Mouse (Mus musculus) embryonic facial prominence, embryonic 15.5 days (tissue): Measurements from ENCODE around the gene Gria1. TPM values are rescaled to one million over a fixed set of nuclear protein-coding genes. Genes with fewer than 3 reads are reported as not detected.

Experiments used
- ATAC-seq: fragments of 200-750 bp; cut with Nextera tagmentation; 2 replicates; pipeline ENCODE4 v1.8.0; 2017; ENCODE audit warnings: low read depth, moderate TSS enrichment; ENCODE audit not compliant: insufficient number of reproducible peaks, low FRiP score, low TSS enrichment
- H3K27ac ChIP-seq: fragments of 300-500 bp; sonication (generic); replicated peaks from 2 replicates; pipeline ENCODE4 v1.5.1; 2015; ENCODE audit warnings: mild to moderate bottlenecking, inconsistent platforms
- H3K27me3 ChIP-seq: fragments of 300-500 bp; sonication (generic); 2 replicates; pipeline ENCODE4 v1.6.1; 2015; ENCODE audit warnings: inconsistent platforms
- H3K36me3 ChIP-seq: fragments of 300-500 bp; sonication (generic); 2 replicates; pipeline ENCODE4 v1.6.1; 2015; ENCODE audit warnings: mild to moderate bottlenecking, inconsistent platforms
- H3K4me1 ChIP-seq: fragments of 300-500 bp; sonication (generic); 2 replicates; pipeline ENCODE4 v1.6.1; 2015; ENCODE audit warnings: inconsistent platforms
- H3K4me2 ChIP-seq: fragments of 300-500 bp; sonication (generic); replicated peaks from 2 replicates; pipeline ENCODE4 v1.6.1; 2015; ENCODE audit warnings: mild to moderate bottlenecking, inconsistent platforms
- H3K4me3 ChIP-seq: fragments of 300-500 bp; sonication (generic); replicated peaks from 2 replicates; pipeline ENCODE4 v1.5.1; 2015; ENCODE audit warnings: mild to moderate bottlenecking, inconsistent platforms
- H3K9ac ChIP-seq: fragments of 300-500 bp; sonication (generic); 2 replicates; pipeline ENCODE4 v1.6.1; 2015; ENCODE audit warnings: inconsistent platforms
- H3K9me3 ChIP-seq: fragments of 300-500 bp; sonication (generic); replicated peaks from 2 replicates; pipeline ENCODE4 v1.6.1; 2016; ENCODE audit warnings: inconsistent platforms
- WGBS: fragments of 180-500 bp; shearing (Covaris S2); methylation state at CpG from one replicate; pipeline ENCODE4 v1.1.7; 2015; 5-methylcytosine and 5-hydroxymethylcytosine counted together
- polyA plus RNA-seq: library from polyadenylated mRNA; unstranded; fragments of >200 nt; fragmentation: Nextera tagmentation; extraction: Ambion mirVana; gene quantifications from 2 replicates; pipeline ENCODE4 v1.2.1, GENCODE M21; 2015

The Gria1 gene
- polyA plus RNA-seq, 1 experiment from 2014 or later = 1.9 TPM

DNA sequence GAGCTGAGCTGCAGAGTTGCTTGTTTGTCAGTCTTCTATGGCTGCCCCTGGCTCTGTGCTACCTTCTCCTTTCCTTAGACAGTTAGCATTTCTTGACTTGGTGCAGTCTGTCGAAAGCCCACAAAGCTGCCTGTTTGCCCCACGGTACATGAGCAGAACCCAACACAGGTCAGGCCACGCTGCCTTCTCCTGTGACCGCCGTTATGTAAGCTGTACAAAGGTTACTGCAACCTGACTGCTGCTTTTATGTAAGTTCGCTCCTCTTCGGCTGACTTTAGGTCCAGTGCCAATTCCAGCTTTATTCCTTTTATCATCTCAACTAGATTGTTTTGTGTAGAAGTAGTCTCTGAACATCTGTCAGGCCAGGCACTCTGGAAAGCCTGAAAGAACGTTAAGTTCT is 115.9 kb downstream of the Gria1 start:
- no peaks in the 10 kb centered on the region for H3K27me3 ChIP-seq
- H3K9ac ChIP-seq = no peak overlapping the region
- no peak overlapping the region for H3K4me2 ChIP-seq
- H3K9me3 ChIP-seq = no peaks in the 10 kb centered on the region
- no peaks in the 10 kb centered on the region for H3K36me3 ChIP-seq
- no peak overlapping the region for H3K4me3 ChIP-seq
- H3K4me1 ChIP-seq = no peaks in the 10 kb centered on the region
- 78% methylated on average over 8 of the region's 8 CpGs for WGBS
- no peak for ATAC-seq
- H3K27ac ChIP-seq = no peak overlapping the region

DNA sequence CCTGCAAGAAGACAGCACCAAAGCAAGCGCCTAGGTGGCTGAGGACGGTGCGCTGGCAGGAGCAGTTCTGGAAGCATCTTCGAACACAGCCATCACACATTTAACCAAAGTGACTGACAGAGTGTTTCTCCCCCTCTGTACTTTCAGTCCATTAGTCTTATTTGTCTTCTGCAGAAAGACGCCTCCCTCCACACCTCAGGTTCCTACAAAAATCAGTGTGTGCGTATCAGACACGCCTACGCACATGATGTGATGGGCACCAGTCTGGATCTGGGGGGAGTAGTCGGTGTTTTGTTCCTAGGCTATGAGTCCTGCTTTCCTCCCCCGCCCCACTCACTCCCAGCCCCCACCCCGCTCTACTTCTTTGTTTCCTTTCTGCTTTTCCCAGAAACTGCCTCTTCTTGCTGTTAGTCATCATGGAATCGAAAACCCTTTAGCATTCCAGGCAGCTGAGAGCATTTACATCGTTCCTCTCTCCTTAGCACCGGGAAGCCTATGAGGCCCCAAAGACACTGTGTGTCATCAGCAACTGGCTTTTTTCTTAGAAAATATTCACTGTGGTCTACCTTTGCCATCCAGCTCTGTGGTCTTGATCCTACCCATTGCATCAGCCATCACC is 129.1 kb downstream of the Gria1 start:
- no peak overlapping the region for H3K4me3 ChIP-seq
- H3K9me3 ChIP-seq = no peaks in the 10 kb centered on the region
- H3K4me1 ChIP-seq = no peaks in the 10 kb centered on the region
- H3K27ac ChIP-seq = no peak overlapping the region
- H3K9ac ChIP-seq = no peak overlapping the region
- no peak overlapping the region for H3K4me2 ChIP-seq
- no peaks in the 10 kb centered on the region for H3K27me3 ChIP-seq
- no peaks in the 10 kb centered on the region for H3K36me3 ChIP-seq
- no peak for ATAC-seq
- 77% methylated on average over 14 of the region's 14 CpGs for WGBS

DNA sequence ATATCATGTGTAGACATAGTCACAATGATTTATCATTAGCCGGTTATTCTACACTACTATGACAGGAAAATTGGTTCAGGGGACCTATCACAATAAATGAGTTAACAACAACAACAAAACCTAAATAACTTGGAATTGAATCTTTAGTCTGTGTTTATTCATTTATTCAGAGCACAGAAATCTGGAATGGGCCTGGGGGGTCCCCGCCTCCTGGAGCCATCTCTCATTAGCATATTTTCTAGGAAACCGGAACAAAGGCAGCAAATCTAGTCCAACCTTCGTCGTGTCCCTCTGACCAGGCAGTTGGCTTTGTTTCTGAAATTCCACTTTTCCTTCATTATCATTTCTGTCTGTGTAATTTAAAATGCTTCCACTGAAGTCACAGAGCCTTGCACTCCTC is 132.5 kb downstream of the Gria1 start:
- no peak for ATAC-seq
- Histone ChIP-seq H3K27ac (no peak overlapping the region), H3K4me2 (no peak overlapping the region), H3K9me3 (no peaks in the 10 kb centered on the region), H3K27me3 (no peaks in the 10 kb centered on the region), H3K9ac (no peak overlapping the region), H3K4me1 (no peaks in the 10 kb centered on the region), H3K4me3 (no peak overlapping the region), H3K36me3 (no peaks in the 10 kb centered on the region)
- WGBS = 56% methylated on average over 5 of the region's 5 CpGs

DNA sequence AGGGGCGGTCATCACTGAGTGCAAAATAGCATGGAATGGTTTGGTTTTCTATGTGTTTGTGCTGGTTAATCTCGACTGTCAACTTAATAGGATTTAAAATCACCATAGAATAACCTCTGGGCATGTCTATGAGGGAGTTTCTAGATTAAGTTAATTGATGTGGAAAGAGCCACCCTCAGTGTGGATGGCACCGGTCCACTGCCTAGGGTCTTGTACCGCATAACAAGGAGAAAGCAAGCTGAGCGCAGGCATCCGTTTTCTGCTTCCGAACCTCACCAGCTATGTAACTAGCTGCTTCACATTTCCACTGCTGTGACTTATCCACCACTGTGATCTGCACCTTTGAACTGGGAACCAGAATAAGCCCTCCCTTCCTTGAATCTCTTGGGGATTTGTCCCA is 134.0 kb downstream of the Gria1 start:
- no peaks in the 10 kb centered on the region for H3K27me3 ChIP-seq
- H3K4me2 ChIP-seq = no peak overlapping the region
- no peak overlapping the region for H3K4me3 ChIP-seq
- no peak overlapping the region for H3K9ac ChIP-seq
- no peaks in the 10 kb centered on the region for H3K36me3 ChIP-seq
- no peak overlapping the region for H3K27ac ChIP-seq
- no peaks in the 10 kb centered on the region for H3K9me3 ChIP-seq
- 52% methylated on average over 7 of the region's 7 CpGs for WGBS
- ATAC-seq = no peak
- no peaks in the 10 kb centered on the region for H3K4me1 ChIP-seq

DNA sequence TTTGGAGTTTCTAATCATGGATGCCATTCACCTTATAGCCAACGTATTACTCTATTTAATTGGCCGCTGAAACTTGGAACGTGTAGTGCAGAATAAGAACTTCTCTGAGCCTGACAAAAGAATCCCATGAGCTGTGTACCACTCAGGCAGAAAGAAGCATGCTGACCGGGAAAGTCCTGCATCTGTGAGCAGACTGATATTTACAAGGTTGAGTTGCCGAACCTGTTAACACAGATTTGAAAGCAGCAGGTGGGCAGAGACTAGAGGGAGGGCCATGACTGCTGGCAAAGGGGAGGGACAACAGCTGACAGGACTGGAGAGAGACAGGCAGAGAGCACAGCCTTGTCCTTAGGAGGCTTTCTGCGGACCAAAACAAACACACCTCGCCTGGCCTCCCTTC is 134.5 kb downstream of the Gria1 start:
- Histone ChIP-seq H3K4me3 (no peak overlapping the region), H3K4me1 (no peaks in the 10 kb centered on the region), H3K9ac (no peak overlapping the region), H3K9me3 (no peaks in the 10 kb centered on the region), H3K36me3 (no peaks in the 10 kb centered on the region), H3K27me3 (no peaks in the 10 kb centered on the region), H3K27ac (no peak overlapping the region), H3K4me2 (no peak overlapping the region)
- no peak for ATAC-seq
- 52% methylated on average over 7 of the region's 7 CpGs for WGBS

DNA sequence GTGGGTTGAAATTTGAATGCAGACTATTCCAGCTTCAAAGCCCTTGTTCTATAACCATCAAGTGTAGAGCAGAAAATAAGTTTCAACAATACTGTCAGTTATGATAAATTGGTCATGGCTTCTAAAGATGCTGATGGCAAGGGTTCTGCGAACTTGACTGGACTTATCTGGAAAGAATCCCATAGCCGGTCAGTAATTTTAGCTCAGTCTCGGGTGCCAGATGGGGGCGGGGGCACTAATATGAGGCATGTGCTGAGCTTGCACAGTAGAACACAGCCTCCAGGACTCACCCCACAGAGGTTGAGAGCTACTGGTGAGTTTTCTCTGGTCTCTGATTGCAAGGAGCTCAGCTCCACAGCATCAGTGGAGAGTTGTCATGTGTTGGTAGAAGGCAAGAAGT is 140.5 kb downstream of the Gria1 start:
- H3K4me3 ChIP-seq = no peak overlapping the region
- WGBS = 47% methylated on average over 4 of the region's 4 CpGs
- no peak for ATAC-seq

DNA sequence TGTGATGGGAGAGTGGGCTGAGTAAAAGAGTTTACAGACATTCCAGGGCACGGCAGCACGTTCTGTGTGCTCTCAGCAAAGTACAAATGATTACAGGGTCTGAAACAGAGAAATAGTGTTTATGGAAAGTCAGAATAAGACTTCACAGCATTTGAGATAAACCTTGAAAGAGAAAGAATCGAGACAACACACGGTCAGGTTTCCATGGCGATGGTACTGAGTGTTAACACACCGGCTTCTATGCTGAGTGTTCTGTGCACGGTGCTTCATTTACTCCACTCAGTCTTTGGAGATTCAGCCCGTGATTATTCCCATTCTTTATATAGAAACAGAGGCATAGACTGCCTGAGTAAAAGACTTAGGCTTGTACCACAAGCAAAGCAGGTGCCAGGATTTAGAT is 143.8 kb downstream of the Gria1 start:
- H3K4me3 ChIP-seq = no peak overlapping the region
- H3K9me3 ChIP-seq = no peaks in the 10 kb centered on the region
- H3K4me1 ChIP-seq = no peaks in the 10 kb centered on the region
- no peaks in the 10 kb centered on the region for H3K27me3 ChIP-seq
- no peak for ATAC-seq
- H3K9ac ChIP-seq = no peak overlapping the region
- no peaks in the 10 kb centered on the region for H3K36me3 ChIP-seq
- 74% methylated on average over 8 of the region's 8 CpGs for WGBS
- no peak overlapping the region for H3K4me2 ChIP-seq
- no peak overlapping the region for H3K27ac ChIP-seq

More for the DNA sequence above, 140.5 kb downstream of the Gria1 start:
- Histone ChIP-seq H3K4me2 (no peak overlapping the region), H3K4me1 (no peaks in the 10 kb centered on the region), H3K36me3 (no peaks in the 10 kb centered on the region), H3K27me3 (no peaks in the 10 kb centered on the region), H3K27ac (no peak overlapping the region), H3K9me3 (no peaks in the 10 kb centered on the region), H3K9ac (no peak overlapping the region)

DNA sequence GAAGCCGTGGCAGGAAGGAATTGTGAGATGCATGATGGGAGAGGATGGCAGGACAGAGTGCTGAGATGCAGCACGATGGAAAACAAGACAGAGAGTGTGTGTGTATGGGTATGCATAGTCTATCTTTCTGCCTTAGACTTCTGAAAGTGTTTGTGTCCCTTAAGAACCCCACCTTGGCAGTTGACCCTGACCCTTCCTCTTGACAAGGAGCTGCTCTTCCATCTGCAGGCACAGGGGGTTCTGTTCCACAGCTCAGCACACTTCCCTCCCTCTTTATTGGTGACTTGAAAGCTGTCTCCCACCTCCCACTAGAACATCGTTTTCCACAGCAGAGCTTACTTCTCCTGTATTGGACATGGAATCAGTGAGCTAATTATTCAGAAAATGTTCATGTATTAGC is 148.2 kb downstream of the Gria1 start:
- Histone ChIP-seq H3K9ac (no peak overlapping the region), H3K27ac (no peak overlapping the region), H3K4me1 (no peaks in the 10 kb centered on the region), H3K9me3 (no peaks in the 10 kb centered on the region), H3K4me2 (no peak overlapping the region), H3K36me3 (no peaks in the 10 kb centered on the region), H3K27me3 (no peaks in the 10 kb centered on the region), H3K4me3 (no peak overlapping the region)
- WGBS = 68% methylated on average over 3 of the region's 3 CpGs
- no peak for ATAC-seq

DNA sequence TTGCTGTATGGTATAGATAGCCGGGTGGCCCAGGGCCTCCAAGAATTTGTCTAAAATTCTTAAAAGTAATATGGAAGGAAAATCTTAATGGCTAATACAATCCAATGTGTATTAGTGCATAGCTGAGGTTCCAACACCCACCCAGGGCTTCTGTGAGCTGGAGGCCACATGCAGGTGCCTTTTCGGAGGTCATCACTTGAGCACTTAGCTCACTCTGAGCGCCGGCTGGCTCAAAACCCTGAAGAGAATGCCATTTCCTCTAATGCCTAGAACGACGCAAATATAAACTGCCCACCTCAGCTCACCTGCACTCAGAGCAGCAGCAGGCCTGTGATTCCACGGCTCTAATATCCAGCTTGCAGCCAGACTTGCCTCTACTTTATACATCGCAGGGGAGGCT is 148.9 kb downstream of the Gria1 start:
- Histone ChIP-seq H3K4me2 (no peak overlapping the region), H3K27me3 (no peaks in the 10 kb centered on the region), H3K4me3 (no peak overlapping the region), H3K9me3 (no peaks in the 10 kb centered on the region), H3K36me3 (no peaks in the 10 kb centered on the region), H3K4me1 (no peaks in the 10 kb centered on the region), H3K27ac (no peak overlapping the region), H3K9ac (no peak overlapping the region)
- no peak for ATAC-seq
- 89% methylated on average over 8 of the region's 8 CpGs for WGBS

DNA sequence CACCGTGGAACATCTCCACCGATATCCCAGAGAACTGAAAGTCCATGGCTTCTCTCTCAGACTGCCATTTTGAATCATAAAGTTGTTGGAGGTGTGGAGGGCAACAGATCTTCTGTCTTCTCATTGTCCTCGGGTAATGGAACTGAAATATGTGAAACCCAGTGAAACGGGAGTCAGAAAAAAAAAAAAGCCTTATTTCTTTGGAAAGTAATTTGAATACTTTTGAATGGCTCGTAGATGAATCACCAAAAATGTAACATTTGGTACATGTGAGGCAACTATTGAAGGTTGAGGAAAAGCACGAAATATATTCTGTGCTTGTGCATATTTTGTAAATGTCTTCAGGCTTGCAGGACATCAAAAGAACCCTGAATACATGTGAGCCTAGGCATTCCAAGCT is 151.7 kb downstream of the Gria1 start:
- H3K27ac ChIP-seq = no peak overlapping the region
- H3K36me3 ChIP-seq = no peaks in the 10 kb centered on the region
- no peaks in the 10 kb centered on the region for H3K9me3 ChIP-seq
- ATAC-seq = no peak
- no peaks in the 10 kb centered on the region for H3K4me1 ChIP-seq
- H3K4me2 ChIP-seq = no peak overlapping the region
- WGBS = 77% methylated on average over 6 of the region's 6 CpGs
- H3K4me3 ChIP-seq = no peak overlapping the region
- H3K27me3 ChIP-seq = no peaks in the 10 kb centered on the region
- H3K9ac ChIP-seq = no peak overlapping the region

DNA sequence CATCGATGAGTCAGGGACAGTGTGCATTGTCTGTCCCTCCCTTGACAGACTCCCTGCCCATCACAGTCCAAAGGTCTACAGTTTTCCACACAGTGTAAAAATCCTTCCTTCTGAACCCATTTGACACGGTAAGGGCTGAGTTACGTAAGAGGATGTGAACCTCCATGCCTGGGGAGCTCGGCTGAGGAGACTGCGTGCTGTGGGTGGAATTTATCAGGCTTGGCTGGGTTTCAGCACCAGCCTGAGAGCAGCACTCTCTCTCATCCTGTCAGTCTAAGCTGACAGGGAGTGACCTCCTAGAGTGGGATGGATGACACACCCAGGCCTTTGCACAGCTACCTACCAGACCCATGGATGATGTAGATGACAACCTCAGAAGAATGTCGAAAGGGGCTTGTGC is 158.9 kb downstream of the Gria1 start:
- Histone ChIP-seq H3K4me1 (no peaks in the 10 kb centered on the region), H3K4me2 (no peak overlapping the region), H3K27me3 (no peaks in the 10 kb centered on the region), H3K4me3 (no peak overlapping the region), H3K9ac (no peak overlapping the region), H3K27ac (no peak overlapping the region), H3K36me3 (no peaks in the 10 kb centered on the region), H3K9me3 (no peaks in the 10 kb centered on the region)
- 60% methylated on average over 6 of the region's 6 CpGs for WGBS
- ATAC-seq = no peak

DNA sequence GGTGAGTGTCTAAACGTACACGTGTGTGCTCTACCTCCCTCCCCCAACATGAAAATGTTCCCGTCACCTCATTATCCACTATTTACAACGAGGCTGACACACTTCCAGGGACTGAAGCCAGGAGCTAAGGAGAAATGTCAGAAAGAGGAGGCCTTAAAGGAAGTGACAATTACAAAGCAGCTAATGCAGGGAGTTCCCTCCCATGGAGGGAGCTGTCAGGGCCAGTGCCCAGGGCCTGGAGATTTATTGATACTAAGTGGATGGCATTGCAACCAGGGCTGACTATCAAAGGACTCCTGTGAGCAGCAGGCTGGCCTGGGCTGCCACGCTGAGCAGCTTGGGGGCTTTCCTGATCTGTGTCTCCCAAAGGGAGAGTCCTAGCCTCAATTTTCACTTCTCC is 163.0 kb downstream of the Gria1 start:
- H3K9ac ChIP-seq = no peak overlapping the region
- no peak overlapping the region for H3K4me3 ChIP-seq
- H3K4me1 ChIP-seq = peaks cover 4% of the 10 kb centered on the region; the same call in 1 of the 2 replicates
- ATAC-seq = no peak
- no peaks in the 10 kb centered on the region for H3K9me3 ChIP-seq
- H3K4me2 ChIP-seq = no peak overlapping the region
- no peak overlapping the region for H3K27ac ChIP-seq
- H3K36me3 ChIP-seq = no peaks in the 10 kb centered on the region
- WGBS = 64% methylated on average over 5 of the region's 5 CpGs
- H3K27me3 ChIP-seq = no peaks in the 10 kb centered on the region
